Mouse (Mus musculus): ENCODE measurements around the gene Auts2. TPM values are rescaled to one million over a fixed set of nuclear protein-coding genes. Genes with fewer than 3 reads are reported as not detected.

Gene Auts2
- polyA plus RNA-seq, 1 experiment = 10.4 TPM

DNA sequence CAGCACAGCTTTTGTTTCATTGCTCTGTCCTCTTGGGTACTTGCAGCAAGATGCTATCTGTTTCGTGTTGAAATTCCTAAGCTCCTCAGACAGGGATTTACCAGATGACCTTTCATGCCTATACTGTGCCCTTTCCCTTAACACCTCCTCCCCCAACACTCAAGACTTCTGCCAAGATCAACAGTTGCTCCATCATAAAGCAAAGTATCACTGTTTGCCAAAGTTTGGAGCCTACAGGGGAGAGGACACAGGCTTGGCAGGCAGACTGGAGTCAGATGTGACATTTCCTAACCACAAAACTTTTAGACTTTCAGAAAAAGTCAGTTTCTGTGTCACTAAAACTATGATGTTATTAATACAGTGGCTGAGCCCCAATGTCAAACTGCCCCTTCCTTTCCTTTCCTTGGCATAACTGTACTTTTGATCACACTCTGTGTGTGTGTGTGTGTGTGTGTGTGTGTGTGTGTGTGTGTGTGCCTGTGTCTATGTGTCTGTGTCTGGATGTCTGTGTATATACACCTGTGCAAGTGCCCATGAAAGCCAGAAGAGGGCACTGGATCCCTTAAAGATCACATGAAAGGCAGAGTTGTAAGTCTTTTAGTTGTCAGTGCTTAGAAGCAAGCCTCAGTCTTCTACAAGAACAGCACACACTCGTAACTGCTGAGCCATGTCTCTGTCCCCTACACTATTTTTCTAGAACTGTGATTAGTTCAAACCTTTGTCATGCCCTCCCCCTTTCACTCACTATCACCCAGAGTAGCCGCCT is 213.8 kb downstream of the Auts2 start:
- WGBS = 68% methylated on average over 3 of the region's 3 CpGs
- TF ChIP-seq POLR2A (IDR thresholded peaks at IDR 0.05; ENCODE audit: low read depth, low read length) = no peak
- no peak for TF ChIP-seq CTCF (IDR thresholded peaks at IDR 0.05; ENCODE audit: extremely low read depth, insufficient read length, insufficient replicate concordance, low read depth, low read length)
- H3K4me3 ChIP-seq (ENCODE audit: low read depth, low read length) = no peak overlapping the region

DNA sequence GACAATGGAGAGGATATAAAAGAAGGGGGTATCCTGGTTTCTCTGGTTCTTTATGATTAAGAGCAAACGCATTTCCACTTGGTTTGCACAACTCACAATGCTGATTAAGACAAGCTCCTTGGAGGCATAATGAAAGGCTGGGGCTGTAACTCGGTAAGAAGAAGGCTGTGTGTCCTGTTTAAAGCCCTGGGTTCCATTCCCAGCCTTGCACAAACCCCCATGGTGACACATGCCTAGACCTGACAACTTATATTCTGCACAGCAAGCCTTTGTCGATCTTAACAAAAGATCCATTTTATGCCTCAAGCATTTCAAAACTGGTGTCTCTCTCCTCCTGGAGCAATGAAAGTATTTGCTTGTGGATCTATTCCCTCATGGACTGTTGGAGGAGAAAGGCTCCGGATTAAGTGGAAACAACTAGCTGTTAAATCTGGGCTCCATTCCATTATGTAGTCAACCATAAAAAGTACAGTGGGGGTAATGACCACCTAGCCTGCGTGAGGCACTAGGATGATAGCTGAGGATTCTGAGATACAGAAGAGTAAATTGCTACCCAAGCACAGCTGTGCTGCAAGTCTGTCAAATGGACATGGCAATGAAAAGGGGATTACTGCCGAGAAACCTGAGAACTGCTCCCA is 218.8 kb downstream of the Auts2 start:
- WGBS = 73% methylated on average over 6 of the region's 6 CpGs
- no peaks in the 10 kb centered on the region for H3K27me3 ChIP-seq (ENCODE audit: control insufficient read depth, insufficient read depth, low read length)
- no peak for TF ChIP-seq CTCF (IDR thresholded peaks at IDR 0.05; ENCODE audit: extremely low read depth, insufficient read length, insufficient replicate concordance, low read depth, low read length)
- no peak for TF ChIP-seq POLR2A (IDR thresholded peaks at IDR 0.05; ENCODE audit: low read depth, low read length)

More for the DNA sequence above, 213.8 kb downstream of the Auts2 start:
- no peaks in the 10 kb centered on the region for H3K36me3 ChIP-seq (ENCODE audit: control insufficient read depth, insufficient read depth, low read length)
- H3K27me3 ChIP-seq (ENCODE audit: control insufficient read depth, insufficient read depth, low read length) = no peaks in the 10 kb centered on the region
- no peak overlapping the region for H3K27ac ChIP-seq (ENCODE audit: insufficient read depth, low read depth, low read length)
- no peaks in the 10 kb centered on the region for H3K4me1 ChIP-seq (ENCODE audit: control insufficient read depth, insufficient read depth, insufficient read length, low read length)

DNA sequence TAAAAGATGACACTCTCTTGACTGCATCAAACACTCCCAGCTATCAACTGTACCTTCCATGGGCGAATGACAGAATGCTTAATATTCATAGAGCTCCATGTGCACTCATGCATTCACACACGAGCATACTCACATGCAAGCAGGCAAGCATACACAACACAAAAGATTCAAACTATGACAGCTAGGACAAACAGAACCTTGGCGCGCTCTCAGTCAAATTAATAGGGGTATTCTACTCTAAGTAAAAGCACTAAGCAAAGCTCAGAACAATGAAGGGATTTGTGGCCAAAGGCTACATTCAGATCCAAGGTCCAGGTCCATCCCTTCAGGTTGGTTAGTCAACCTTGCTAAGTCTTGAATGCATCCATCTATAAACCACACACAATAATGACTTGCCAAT is 219.5 kb downstream of the Auts2 start:
- no peaks in the 10 kb centered on the region for H3K4me1 ChIP-seq (ENCODE audit: control insufficient read depth, insufficient read depth, insufficient read length, low read length)
- no peak overlapping the region for H3K27ac ChIP-seq (ENCODE audit: insufficient read depth, low read depth, low read length)
- no peaks in the 10 kb centered on the region for H3K27me3 ChIP-seq (ENCODE audit: control insufficient read depth, insufficient read depth, low read length)
- TF ChIP-seq POLR2A (IDR thresholded peaks at IDR 0.05; ENCODE audit: low read depth, low read length) = no peak
- no peak for TF ChIP-seq CTCF (IDR thresholded peaks at IDR 0.05; ENCODE audit: extremely low read depth, insufficient read length, insufficient replicate concordance, low read depth, low read length)
- no peaks in the 10 kb centered on the region for H3K36me3 ChIP-seq (ENCODE audit: control insufficient read depth, insufficient read depth, low read length)
- WGBS = 94% methylated on average over 4 of the region's 4 CpGs
- H3K4me3 ChIP-seq (ENCODE audit: low read depth, low read length) = no peak overlapping the region

More for the DNA sequence above, 218.8 kb downstream of the Auts2 start:
- H3K4me1 ChIP-seq (ENCODE audit: control insufficient read depth, insufficient read depth, insufficient read length, low read length) = no peaks in the 10 kb centered on the region
- H3K27ac ChIP-seq (ENCODE audit: insufficient read depth, low read depth, low read length) = no peak overlapping the region
- H3K4me3 ChIP-seq (ENCODE audit: low read depth, low read length) = no peak overlapping the region
- no peaks in the 10 kb centered on the region for H3K36me3 ChIP-seq (ENCODE audit: control insufficient read depth, insufficient read depth, low read length)

DNA sequence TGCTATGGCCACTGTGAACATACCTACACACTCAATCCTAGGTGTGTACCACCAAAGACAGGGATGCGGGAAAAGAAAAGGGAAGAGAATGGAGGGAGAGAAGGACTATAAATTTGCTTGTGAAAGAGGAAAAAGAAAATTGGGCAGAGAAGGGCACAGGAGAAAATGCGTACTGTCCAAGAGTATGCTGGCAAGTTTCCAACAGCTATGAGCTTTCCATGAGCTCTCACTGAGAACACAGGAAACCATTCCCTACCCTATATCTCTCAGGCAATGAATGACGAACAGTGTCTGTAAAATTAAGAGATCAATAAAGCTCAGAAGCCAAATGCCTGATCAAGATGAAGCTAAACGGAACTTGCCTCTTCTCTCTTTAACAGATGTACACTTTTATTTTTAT is 220.2 kb downstream of the Auts2 start:
- H3K36me3 ChIP-seq (ENCODE audit: control insufficient read depth, insufficient read depth, low read length) = no peaks in the 10 kb centered on the region
- TF ChIP-seq CTCF (IDR thresholded peaks at IDR 0.05; ENCODE audit: extremely low read depth, insufficient read length, insufficient replicate concordance, low read depth, low read length) (no peak), POLR2A (IDR thresholded peaks at IDR 0.05; ENCODE audit: low read depth, low read length) (no peak)
- no peaks in the 10 kb centered on the region for H3K27me3 ChIP-seq (ENCODE audit: control insufficient read depth, insufficient read depth, low read length)
- H3K4me1 ChIP-seq (ENCODE audit: control insufficient read depth, insufficient read depth, insufficient read length, low read length) = no peaks in the 10 kb centered on the region
- 83% methylated on average over 4 of the region's 4 CpGs for WGBS
- H3K4me3 ChIP-seq (ENCODE audit: low read depth, low read length) = no peak overlapping the region
- H3K27ac ChIP-seq (ENCODE audit: insufficient read depth, low read depth, low read length) = no peak overlapping the region

DNA sequence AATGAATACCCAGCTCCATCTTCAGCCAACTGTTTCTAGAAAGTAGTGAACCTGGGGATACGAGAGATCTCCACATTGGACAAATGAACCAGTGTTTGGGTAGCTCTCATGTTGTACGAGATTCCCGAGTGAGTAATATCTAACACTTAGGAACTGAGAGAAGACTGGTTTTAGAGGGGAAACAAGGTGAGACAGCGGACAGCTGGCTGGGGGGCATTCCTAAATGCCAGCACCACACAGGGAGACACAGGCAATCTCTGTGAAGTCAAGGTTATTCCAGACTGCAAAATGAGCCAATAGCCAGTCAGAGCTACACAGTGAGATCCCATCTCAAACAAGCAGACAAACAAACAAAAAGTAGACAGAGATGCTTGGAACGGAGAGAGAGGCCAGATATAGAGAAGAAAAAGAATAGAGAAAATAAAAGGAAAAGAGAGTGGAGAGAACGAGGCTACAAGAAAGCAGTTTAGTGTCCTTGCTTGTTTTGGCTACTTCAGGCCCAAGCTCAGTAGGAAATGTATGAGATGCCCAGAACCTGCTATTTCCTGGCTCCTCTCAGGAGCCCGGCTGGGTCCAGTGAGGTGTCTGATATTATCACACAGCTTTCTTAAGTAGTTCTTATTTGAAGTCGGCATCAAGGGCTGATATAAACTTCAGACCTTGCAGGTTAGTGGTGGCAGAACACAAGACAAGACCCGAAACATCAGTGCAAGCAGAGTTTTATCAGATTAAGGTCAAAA is 224.9 kb downstream of the Auts2 start:
- WGBS = 89% methylated on average over 9 of the region's 9 CpGs
- Histone ChIP-seq H3K4me3 (ENCODE audit: low read depth, low read length) (no peak overlapping the region), H3K4me1 (ENCODE audit: control insufficient read depth, insufficient read depth, insufficient read length, low read length) (no peaks in the 10 kb centered on the region), H3K27ac (ENCODE audit: insufficient read depth, low read depth, low read length) (no peak overlapping the region), H3K36me3 (ENCODE audit: control insufficient read depth, insufficient read depth, low read length) (no peaks in the 10 kb centered on the region), H3K27me3 (ENCODE audit: control insufficient read depth, insufficient read depth, low read length) (no peaks in the 10 kb centered on the region)
- no peak for TF ChIP-seq CTCF (IDR thresholded peaks at IDR 0.05; ENCODE audit: extremely low read depth, insufficient read length, insufficient replicate concordance, low read depth, low read length)
- no peak for TF ChIP-seq POLR2A (IDR thresholded peaks at IDR 0.05; ENCODE audit: low read depth, low read length)

DNA sequence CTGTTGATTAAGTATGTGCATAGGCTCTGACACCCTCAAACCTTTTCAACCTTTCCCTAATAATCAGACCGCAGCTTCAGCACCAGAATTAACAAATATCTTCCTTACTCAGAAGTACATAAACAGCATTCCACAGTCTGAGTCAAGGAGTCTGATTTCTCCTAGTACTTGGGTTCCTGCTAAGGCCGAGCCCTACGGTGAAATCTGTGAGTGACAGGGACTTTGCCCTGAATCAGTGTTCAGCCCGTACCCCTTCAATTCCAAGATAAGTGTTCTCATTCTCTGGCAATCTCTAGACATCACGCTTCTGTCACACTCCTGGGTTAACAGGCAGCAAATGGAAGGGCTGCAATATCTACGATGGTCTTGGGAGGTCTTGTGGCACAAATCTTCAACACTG is 226.2 kb downstream of the Auts2 start:
- Histone ChIP-seq H3K27me3 (ENCODE audit: control insufficient read depth, insufficient read depth, low read length) (no peaks in the 10 kb centered on the region), H3K4me1 (ENCODE audit: control insufficient read depth, insufficient read depth, insufficient read length, low read length) (no peaks in the 10 kb centered on the region), H3K36me3 (ENCODE audit: control insufficient read depth, insufficient read depth, low read length) (no peaks in the 10 kb centered on the region), H3K27ac (ENCODE audit: insufficient read depth, low read depth, low read length) (no peak overlapping the region), H3K4me3 (ENCODE audit: low read depth, low read length) (no peak overlapping the region)
- 33% methylated on average over 6 of the region's 6 CpGs for WGBS
- TF ChIP-seq CTCF (IDR thresholded peaks at IDR 0.05; ENCODE audit: extremely low read depth, insufficient read length, insufficient replicate concordance, low read depth, low read length) = no peak
- TF ChIP-seq POLR2A (IDR thresholded peaks at IDR 0.05; ENCODE audit: low read depth, low read length) = no peak

DNA sequence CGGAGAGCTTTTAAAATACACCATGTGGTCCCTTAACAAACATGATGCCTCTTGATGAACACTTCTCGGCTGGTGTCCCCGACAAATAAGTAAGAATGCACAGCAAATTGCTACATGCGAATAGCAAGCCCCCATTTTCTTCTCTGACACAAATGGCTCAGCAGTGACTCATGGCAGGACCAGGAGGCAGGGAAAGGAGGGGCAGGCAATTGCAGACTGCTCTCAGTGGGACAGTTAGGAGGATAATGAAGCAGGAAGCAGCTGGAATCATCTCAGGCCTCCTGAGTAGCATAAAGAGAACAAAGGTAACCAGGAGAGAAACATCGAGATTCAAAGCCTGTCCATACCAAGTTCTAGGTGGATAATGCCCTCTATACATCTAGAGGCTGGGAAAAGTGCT is 228.8 kb downstream of the Auts2 start:
- no peak overlapping the region for H3K4me3 ChIP-seq (ENCODE audit: low read depth, low read length)
- TF ChIP-seq POLR2A (IDR thresholded peaks at IDR 0.05; ENCODE audit: low read depth, low read length) = no peak
- TF ChIP-seq CTCF (IDR thresholded peaks at IDR 0.05; ENCODE audit: extremely low read depth, insufficient read length, insufficient replicate concordance, low read depth, low read length) = no peak
- H3K27ac ChIP-seq (ENCODE audit: insufficient read depth, low read depth, low read length) = no peak overlapping the region
- no peaks in the 10 kb centered on the region for H3K27me3 ChIP-seq (ENCODE audit: control insufficient read depth, insufficient read depth, low read length)
- no peaks in the 10 kb centered on the region for H3K36me3 ChIP-seq (ENCODE audit: control insufficient read depth, insufficient read depth, low read length)
- no peaks in the 10 kb centered on the region for H3K4me1 ChIP-seq (ENCODE audit: control insufficient read depth, insufficient read depth, insufficient read length, low read length)
- WGBS = 92% methylated on average over 5 of the region's 5 CpGs

All from small intestine, adult 2 months (tissue).